Mouse (Mus musculus) heart, adult 2 months (tissue): ENCODE measurements around the gene Cmtm1.

Source experiments
- CTCF ChIP-seq: fragments of 200-600 bp; IDR thresholded peaks from 2 replicates; pipeline ENCODE4 v1.8.1; 2022; ENCODE audit warnings: antibody characterized with exemption, mild to moderate bottlenecking, moderate library complexity
- EP300 ChIP-seq: fragments of 200-500 bp; IDR thresholded peaks from 2 replicates; pipeline ENCODE4 v1.6.1; 2011; ENCODE audit warnings: low read depth, low read length, control low read depth; ENCODE audit not compliant: insufficient read depth
- POLR2A ChIP-seq: fragments of 200-500 bp; IDR thresholded peaks from 2 replicates; pipeline ENCODE4 v1.6.1; 2011; ENCODE audit warnings: mild to moderate bottlenecking, low read depth, low read length, control low read depth; ENCODE audit not compliant: insufficient read depth

- TF ChIP-seq CTCF (no peak), EP300 (no peak), POLR2A (no peak)
Measured at GRCm38 (mm10) chr8:104246621-104247020, 63.3 kb downstream of the Cmtm1 start.
